Mouse (Mus musculus) right cerebral cortex, adult 2 months (tissue): ENCODE data around the gene Phrf1.

Experiments used
- DNase-seq, 2 experiments: peaks; one replicate each; pipeline ENCODE4 v3.0.0; 2021 to 2022; ENCODE audit warnings: low spot score in 2 of 2

The Phrf1 gene

GRCm38 (mm10) chr7:141213133-141213532 lies 15.5 kb upstream of the Phrf1 start:
- DNase-seq, result no peak

- DNase-seq, result no peak
Observed at GRCm38 (mm10) chr7:141213605-141214235, 14.9 kb upstream of the Phrf1 start, which contains the start of gene Lmntd2. TSS of gene Lmntd2 (minus strand) at chr7:141214080.

DNA sequence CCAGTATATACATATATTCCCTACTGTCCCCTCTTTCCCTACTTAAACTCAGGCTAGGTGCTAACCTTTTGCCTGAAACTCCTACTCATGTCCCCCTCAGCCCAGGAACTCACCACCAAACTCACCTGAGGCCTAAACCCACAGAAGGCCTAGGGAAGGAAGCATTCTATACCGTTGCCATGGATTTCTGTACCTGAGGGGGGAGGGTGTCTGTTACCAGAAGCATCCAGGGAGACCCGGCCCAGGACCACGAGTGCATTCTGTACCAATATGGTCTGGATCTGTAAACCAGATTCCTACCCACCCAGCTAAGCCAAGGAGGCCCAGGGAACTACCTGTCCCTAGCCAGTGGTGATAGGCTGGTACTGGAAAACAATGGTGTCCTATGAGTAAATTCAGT lies 14.3 kb upstream of the Phrf1 start:
- no peak for DNase-seq

DNA sequence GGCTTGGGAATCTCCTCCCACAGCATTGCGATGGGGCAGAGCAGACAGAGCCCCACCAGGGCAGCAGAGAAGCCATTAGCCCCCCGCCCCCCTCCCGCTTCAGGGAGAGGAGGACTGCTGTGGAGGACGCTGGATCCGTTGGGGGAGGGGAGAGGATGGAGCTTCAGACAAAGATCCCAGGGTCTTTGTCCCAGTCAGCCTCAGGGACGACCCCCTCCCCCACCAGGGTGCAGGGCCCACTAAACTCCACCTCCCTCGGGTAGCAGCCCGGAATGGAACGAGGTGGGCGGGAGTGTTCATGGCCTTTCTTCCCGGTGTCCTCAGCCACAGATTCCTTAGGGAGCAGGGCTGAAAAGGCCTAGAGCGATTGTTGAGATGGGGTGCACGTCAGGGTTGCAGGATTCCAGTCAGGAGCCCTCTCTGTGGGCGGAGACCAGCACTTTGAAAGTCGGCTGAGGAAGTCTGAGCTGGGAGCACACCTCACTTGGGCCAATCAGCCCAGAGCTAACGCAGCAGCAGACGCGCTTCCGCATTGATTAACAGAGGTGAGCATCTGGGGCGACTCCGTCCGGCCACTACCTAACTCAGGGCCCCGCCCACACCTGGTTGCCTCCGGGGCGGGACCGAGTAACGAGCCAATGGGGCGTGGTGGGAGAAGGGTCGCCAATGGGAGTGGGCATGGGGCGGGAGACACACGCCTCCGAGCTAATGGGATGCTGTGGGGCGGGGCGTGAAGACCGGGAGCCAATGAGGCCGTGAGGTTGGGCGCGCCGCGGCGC lies 13.3 kb upstream of the Phrf1 start, which contains the start of gene Rassf7:
Gene Rassf7 (plus strand): TSS at position 760 of the 779 bp plus-strand sequence.
- peak; percentile 71 to 74 for DNase-seq

DNA sequence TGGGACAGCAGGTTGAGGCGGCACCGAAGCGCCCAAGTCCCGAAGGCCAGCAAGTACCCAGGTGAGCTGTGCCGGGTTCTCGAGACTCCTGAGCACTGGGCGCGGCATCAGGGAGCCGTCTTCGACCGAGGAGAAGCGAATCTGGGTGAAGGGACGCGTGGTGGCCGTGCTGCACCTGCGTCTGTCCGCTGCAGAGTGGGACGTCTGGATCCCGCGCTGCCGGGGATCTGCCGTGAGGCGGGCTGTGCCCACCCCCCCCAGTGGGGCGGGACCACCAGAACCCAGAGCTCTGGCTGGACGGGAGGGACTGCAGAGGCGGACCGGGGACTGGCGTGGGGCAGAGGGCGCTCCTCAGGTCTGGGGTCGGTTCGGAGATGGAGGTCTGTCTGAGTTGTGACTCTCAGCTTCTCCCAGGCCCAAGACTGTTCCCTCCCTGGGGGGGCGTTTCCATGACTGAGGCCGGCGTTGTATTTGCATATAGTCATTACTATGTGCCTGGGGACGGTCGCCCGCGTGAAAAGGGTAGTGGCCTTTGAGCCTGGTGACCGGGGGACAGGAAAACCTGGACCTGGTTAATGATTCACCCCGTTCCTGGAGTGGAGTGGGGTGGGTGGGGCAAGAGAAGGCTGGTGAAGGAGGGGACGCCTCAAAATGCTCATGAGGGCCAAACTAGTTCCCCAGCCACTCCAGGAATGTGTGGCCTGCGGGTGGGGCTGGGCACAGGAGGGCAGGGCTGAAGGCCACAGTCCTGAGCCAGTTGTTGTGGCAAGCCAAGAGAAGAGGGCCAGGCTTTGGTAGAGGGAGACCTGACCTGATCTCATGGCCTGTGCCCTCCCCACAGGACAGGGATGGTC lies 12.5 kb upstream of the Phrf1 start:
- DNase-seq, result no peak

DNA sequence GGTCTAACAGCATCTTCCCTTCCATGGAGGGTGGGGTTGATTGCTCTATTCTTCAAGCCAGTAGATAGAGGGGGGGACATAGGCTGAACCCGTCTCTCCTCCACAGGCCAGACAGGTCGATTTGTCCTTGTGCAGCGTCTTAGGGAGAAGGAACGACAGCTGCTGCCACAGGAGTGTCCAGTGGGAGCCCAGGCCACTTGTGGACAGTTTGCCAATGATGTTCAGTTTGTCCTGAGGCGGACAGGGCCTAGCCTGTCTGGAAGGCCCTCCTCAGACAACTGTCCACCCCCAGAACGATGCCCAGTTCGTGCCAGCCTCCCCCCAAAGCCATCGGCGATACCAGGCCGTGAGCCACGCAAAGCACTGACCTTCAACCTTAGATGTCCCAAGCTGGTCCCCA lies 11.7 kb upstream of the Phrf1 start:
- no peak for DNase-seq

DNA sequence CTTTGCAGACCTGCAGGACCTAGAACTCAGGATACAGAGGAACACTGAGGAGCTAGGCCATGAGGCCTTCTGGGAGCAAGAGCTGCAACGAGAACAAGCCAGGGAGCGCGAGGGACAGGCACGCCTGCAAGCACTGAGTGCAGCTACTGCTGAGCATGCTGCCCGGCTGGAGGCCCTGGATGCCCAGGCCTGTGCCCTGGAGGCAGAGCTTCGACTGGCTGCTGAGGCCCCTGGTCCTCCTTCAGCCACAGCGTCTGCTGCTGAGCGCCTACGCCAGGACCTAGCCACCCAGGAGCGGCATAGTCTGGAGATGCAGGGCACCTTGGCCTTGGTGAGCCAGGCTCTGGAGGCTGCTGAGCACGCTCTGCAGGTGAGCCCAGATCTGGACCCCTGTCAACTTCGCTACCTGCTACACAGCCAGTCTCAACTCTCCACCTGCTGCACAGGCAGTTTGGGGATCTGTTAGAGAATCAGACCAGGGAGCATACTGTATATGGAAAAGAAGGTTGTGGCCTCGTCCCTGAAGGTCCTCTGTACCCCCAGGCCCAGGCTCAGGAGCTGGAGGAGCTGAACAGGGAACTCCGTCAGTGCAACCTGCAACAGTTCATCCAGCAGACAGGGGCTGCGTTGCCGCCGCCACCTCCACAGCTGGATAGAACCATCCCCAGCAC lies 11.1 kb upstream of the Phrf1 start:
- no peak for DNase-seq

GRCm38 (mm10) chr7:141218141-141218540 lies 10.4 kb upstream of the Phrf1 start:
- no peak for DNase-seq

GRCm38 (mm10) chr7:141218557-141219133 lies 9.9 kb upstream of the Phrf1 start:
- no peak for DNase-seq

DNA sequence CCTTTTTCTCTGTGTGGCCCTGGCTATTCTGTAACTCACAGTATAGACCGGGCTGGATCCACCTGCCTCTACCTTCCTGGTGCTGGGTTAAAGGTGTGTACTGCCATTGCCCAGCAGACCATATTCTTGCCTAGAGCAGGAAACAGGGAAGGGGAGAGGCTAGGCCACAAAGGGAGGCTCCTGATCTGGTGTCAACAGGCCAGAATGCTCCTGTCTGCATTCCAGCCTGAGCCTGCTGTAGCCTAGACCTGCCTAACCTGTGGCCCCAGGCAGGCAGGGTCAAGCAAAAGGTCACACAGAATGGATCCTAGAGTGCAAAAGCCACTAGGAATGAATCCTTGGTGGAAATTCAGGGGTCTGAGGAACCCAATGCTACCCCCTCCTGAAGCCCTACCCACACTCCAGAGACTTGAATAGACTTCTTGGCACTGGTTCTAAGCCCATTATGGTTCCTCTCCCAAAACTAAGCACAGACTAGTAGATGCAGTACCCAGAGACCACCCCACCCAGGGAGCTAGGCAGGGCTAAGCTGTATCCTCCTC lies 9.0 kb upstream of the Phrf1 start:
- DNase-seq, result no peak

DNA sequence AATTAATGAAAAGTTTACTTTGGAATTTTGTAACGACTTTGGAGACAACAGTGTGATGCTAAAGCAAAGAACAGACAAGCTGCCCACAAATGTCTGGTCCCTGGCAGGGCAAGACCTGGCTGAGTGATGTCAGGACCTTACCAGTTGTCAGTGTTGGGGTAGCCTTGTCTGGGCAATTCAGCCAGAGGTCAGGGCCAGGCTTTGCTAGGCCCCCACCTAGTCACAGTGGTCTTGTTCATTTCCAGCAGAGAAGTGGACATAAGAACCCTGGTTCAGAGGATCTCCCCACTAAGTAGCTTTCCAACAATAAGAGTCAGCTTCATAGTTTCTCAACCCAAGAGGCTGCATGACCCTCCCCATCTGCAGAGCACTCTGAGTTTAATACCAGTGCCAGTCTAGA lies 8.2 kb upstream of the Phrf1 start:
- no peak for DNase-seq

- DNase-seq, result peak; percentile 84 to 90
Observed at GRCm38 (mm10) chr7:141221249-141222125, 7.1 kb upstream of the Phrf1 start.

GRCm38 (mm10) chr7:141222126-141222467 lies 6.5 kb upstream of the Phrf1 start:
- no peak for DNase-seq

DNA sequence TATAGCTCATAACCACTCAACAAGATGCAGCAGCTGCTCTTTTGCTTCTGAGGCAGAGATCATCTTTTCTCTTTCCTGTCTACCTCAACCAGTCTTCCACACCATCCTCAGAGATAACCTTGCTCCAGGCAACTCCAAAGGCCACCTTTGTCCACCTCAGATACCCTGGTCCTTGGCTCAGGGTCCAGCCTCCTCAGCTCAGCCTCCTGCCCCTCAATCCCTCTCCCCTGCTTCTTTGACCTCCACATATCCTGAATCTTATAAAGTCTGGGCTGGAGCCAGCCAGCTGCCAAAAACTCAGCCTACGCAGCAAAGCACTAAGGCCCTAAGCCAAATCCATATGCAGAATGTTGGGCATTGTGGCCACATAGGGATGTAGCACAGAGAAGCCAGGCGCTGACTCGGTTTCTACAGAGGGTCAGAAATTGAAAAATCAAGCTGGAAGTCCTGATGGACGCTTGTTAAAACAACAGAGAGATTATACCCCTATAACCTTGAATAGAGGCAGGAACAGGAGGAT lies 5.8 kb upstream of the Phrf1 start:
- DNase-seq, result no peak

DNA sequence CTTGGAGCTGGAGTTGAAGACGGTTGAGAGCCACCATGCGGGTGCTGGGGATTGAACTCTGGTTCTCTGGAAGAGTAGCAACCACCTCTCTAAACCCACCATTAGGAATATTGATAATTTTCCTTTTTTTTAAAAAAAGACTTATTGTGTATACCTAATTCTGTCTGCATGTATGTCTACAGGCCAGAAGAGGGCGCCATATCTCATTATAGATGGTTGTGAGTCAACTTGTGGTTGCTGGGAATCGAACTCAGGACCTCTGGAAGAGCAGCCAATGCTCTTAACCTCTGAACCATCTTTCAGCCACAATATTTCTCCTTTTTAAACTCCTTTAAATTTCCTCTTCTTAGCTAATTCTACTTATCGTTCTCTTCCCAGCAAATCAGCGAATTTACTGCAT lies 2.0 kb upstream of the Phrf1 start:
- no peak for DNase-seq

GRCm38 (mm10) chr7:141227796-141228195 lies 788 bp upstream of the Phrf1 start:
- no peak for DNase-seq

DNA sequence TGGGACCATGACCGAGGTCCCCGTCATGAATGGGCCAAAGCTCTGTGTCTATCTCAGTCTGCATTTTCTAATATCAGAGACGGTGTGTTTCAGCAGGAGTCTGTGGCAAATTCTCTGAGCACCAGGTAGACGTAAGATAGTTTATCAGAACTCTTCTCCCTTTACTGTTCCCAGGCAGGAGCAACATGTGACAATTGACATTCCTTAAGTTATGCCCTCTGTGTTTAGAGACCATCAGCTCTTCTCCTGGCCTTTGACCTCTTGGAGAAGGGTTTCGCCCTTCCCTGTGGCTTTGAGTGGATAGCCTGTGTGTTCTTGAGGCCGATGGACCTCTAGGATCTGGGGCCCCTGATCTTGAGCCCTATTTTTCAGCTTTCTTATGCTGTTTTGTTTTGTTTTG lies 1.1 kb downstream of the Phrf1 start:
- no peak for DNase-seq

- no peak for DNase-seq
Observed at GRCm38 (mm10) chr7:141230570-141230969, 2.0 kb downstream of the Phrf1 start.

DNA sequence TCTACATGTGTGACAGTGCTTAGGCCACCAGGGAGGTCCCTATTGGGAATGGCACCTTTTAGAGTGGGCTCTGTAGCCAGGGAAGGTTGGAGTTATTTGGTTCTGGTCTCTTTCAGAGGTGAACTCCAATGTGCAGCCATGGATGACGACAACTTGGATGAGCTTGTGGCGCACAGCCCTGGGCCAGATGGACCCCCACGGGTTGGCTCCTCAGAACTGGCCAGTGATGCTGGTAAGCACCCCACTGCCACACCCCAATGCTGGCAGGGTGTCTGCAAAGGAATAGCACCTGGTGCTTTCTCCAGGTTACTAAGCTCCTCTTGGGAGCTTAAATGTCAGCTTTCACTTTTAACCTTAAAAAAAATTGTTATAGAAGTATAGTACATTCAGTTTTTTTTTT lies 2.5 kb downstream of the Phrf1 start:
- no peak for DNase-seq

- no peak for DNase-seq
Observed at GRCm38 (mm10) chr7:141231551-141231950, 3.0 kb downstream of the Phrf1 start.
